Mouse (Mus musculus) midbrain, postnatal 0 days (tissue): ENCODE results near the gene Prpf6. TPM values are rescaled to one million over a fixed set of nuclear protein-coding genes. Genes with fewer than 3 reads are reported as not detected.

Source experiments
- ATAC-seq: fragments of 200-750 bp; cut with Nextera tagmentation; 2 replicates; pipeline ENCODE4 v1.8.0; 2017; ENCODE audit warnings: moderate number of reproducible peaks, mild to moderate bottlenecking, moderate TSS enrichment, moderate library complexity; ENCODE audit not compliant: low FRiP score
- DNase-seq: peaks from one replicate; pipeline ENCODE4 v3.0.0-alpha.2; 2015; ENCODE audit warnings: low spot score
- H3K27ac ChIP-seq: fragments of 300-500 bp; sonication (generic); 2 replicates; pipeline ENCODE4 v1.5.1; 2014; ENCODE audit warnings: low read depth, mild to moderate bottlenecking, low read length, mixed read lengths
- H3K27me3 ChIP-seq: fragments of 300-500 bp; sonication (generic); 2 replicates; pipeline ENCODE4 v1.6.1; 2014; ENCODE audit warnings: low read length, control low read depth, mixed read lengths; ENCODE audit not compliant: insufficient read depth
- H3K36me3 ChIP-seq: fragments of 300-500 bp; sonication (generic); 2 replicates; pipeline ENCODE4 v1.6.1; 2014; ENCODE audit warnings: low read length, control low read depth, mixed read lengths; ENCODE audit not compliant: insufficient read depth
- H3K4me1 ChIP-seq: fragments of 300-500 bp; sonication (generic); 2 replicates; pipeline ENCODE4 v1.6.1; 2014; ENCODE audit warnings: mild to moderate bottlenecking, control low read depth, antibody characterized with exemption, low read length, mixed read lengths; ENCODE audit not compliant: insufficient read depth
- H3K4me2 ChIP-seq: fragments of 300-500 bp; sonication (generic); 2 replicates; pipeline ENCODE4 v1.6.1; 2014; ENCODE audit warnings: low read depth, mild to moderate bottlenecking, low read length, mixed read lengths; ENCODE audit not compliant: poor library complexity, severe bottlenecking
- H3K4me3 ChIP-seq: fragments of 300-500 bp; sonication (generic); 2 replicates; pipeline ENCODE4 v1.5.1; 2014; ENCODE audit warnings: low read depth, mild to moderate bottlenecking, low read length, moderate library complexity
- H3K9ac ChIP-seq: fragments of 300-500 bp; sonication (generic); replicated peaks from 2 replicates; pipeline ENCODE4 v1.6.1; 2014; ENCODE audit warnings: mild to moderate bottlenecking, low read length, moderate library complexity, mixed read lengths; ENCODE audit not compliant: poor library complexity, severe bottlenecking
- H3K9me3 ChIP-seq: fragments of 300-500 bp; sonication (generic); 2 replicates; pipeline ENCODE4 v1.6.1; 2016; ENCODE audit warnings: low read length, control low read depth
- CTCF ChIP-seq: IDR thresholded peaks from 2 replicates; pipeline ENCODE4 v1.5.1; 2016; ENCODE audit warnings: antibody characterized with exemption, mild to moderate bottlenecking
- WGBS: fragments of 180-500 bp; shearing (Covaris S2); extraction: QIAGEN DNeasy Blood & Tissue Kit; methylation state at CpG from one replicate; pipeline ENCODE4 v1.1.7; 2014; 5-methylcytosine and 5-hydroxymethylcytosine counted together
- polyA plus RNA-seq: library from polyadenylated mRNA; unstranded; fragments of >200 nt; fragmentation: Nextera tagmentation; extraction: Ambion mirVana; gene quantifications from 2 replicates; pipeline ENCODE4 v1.2.1, GENCODE M21; 2015
- total RNA-seq: library from RNA; depleted of rRNA; stranded (reverse); fragments of >200 nt; gene quantifications from 2 replicates; pipeline ENCODE4 v1.2.3, GENCODE M21; 2014

Prpf6 gene
- total and polyA plus RNA-seq, 2 experiments from 2014 or later: 34.4 to 40.5 TPM

GRCm38 (mm10) chr2:181648926-181649325 is 57.3 kb downstream of the Prpf6 start:
- Histone ChIP-seq H3K9ac (no peak overlapping the region), H3K4me2 (no peak overlapping the region), H3K4me3 (no peak overlapping the region), H3K4me1 (no peaks in the 10 kb centered on the region), H3K9me3 (no peaks in the 10 kb centered on the region), H3K36me3 (peaks cover 68% of the 10 kb centered on the region), H3K27me3 (no peaks in the 10 kb centered on the region), H3K27ac (no peak overlapping the region)
- 81% methylated on average over 10 of the region's 10 CpGs for WGBS
- TF ChIP-seq CTCF: no peak
- ATAC-seq (no peak), DNase-seq (peak; percentile 22)

GRCm38 (mm10) chr2:181653065-181653464 is 61.4 kb downstream of the Prpf6 start:
- Histone ChIP-seq H3K4me1 (no peaks in the 10 kb centered on the region), H3K9ac (no peak overlapping the region), H3K36me3 (peaks cover 72% of the 10 kb centered on the region), H3K9me3 (no peaks in the 10 kb centered on the region), H3K27me3 (no peaks in the 10 kb centered on the region), H3K27ac (no peak overlapping the region), H3K4me2 (no peak overlapping the region), H3K4me3 (no peak overlapping the region)
- TF ChIP-seq CTCF: no peak
- DNase-seq (no peak), ATAC-seq (no peak)

GRCm38 (mm10) chr2:181653523-181653922 is 61.9 kb downstream of the Prpf6 start:
- DNase-seq (no peak), ATAC-seq (no peak)
- Histone ChIP-seq H3K4me1 (no peaks in the 10 kb centered on the region), H3K9me3 (no peaks in the 10 kb centered on the region), H3K9ac (no peak overlapping the region), H3K4me3 (no peak overlapping the region), H3K27ac (no peak overlapping the region), H3K36me3 (peaks cover 68% of the 10 kb centered on the region), H3K4me2 (no peak overlapping the region), H3K27me3 (no peaks in the 10 kb centered on the region)
- 96% methylated on average over 1 of the region's 1 CpGs for WGBS
- no peak for TF ChIP-seq CTCF

- ATAC-seq: no peak
- no peak for TF ChIP-seq CTCF
- 64% methylated on average over 3 of the region's 3 CpGs for WGBS
- Histone ChIP-seq H3K9me3 (no peaks in the 10 kb centered on the region), H3K27me3 (no peaks in the 10 kb centered on the region), H3K4me3 (no peak within 1 kb of the TSS), H3K4me1 (no peaks in the 10 kb centered on the region), H3K9ac (no peak within 1 kb of the TSS), H3K36me3 (peaks cover 39% of the 10 kb centered on the region), H3K4me2 (no peak within 1 kb of the TSS), H3K27ac (no peak within 1 kb of the TSS)
- DNase-seq: no peak
Observed at GRCm38 (mm10) chr2:181656734-181657133, 65.1 kb downstream of the Prpf6 start, which contains the start of gene Gm29797. Gm29797 (plus strand) TSS chr2:181657034.

- no peak overlapping the region for H3K4me3 ChIP-seq
- H3K27ac ChIP-seq: no peak overlapping the region
- H3K9ac ChIP-seq: no peak overlapping the region
- 66% methylated on average over 2 of the region's 2 CpGs for WGBS
- ATAC-seq (no peak), DNase-seq (no peak)
- peaks cover 33% of the 10 kb centered on the region for H3K36me3 ChIP-seq
- no peaks in the 10 kb centered on the region for H3K4me1 ChIP-seq
- TF ChIP-seq CTCF: no peak
- H3K9me3 ChIP-seq: no peaks in the 10 kb centered on the region
- H3K4me2 ChIP-seq: no peak overlapping the region
- no peaks in the 10 kb centered on the region for H3K27me3 ChIP-seq
Observed at GRCm38 (mm10) chr2:181657441-181657840, 65.8 kb downstream of the Prpf6 start.

- H3K9me3 ChIP-seq: no peaks in the 10 kb centered on the region
- H3K4me3 ChIP-seq: no peak overlapping the region
- H3K9ac ChIP-seq: no peak overlapping the region
- no peaks in the 10 kb centered on the region for H3K27me3 ChIP-seq
- no peak for ATAC-seq
- no peak overlapping the region for H3K27ac ChIP-seq
- 86% methylated on average over 7 of the region's 7 CpGs for WGBS
- H3K36me3 ChIP-seq: peaks cover 25% of the 10 kb centered on the region
- H3K4me1 ChIP-seq: no peaks in the 10 kb centered on the region
- no peak for DNase-seq
- H3K4me2 ChIP-seq: no peak overlapping the region
- TF ChIP-seq CTCF: no peak
Observed at GRCm38 (mm10) chr2:181658528-181658927, 66.9 kb downstream of the Prpf6 start.
